Mouse (Mus musculus) ovary, postnatal 36 days (tissue): ENCODE results near the gene Dpf1.
A peak's percentile ranks its signal among the peaks of the same experiment; 100 is the strongest.

Experiments used
- DNase-seq: peaks from one replicate; pipeline ENCODE4 v3.0.0; 2022; ENCODE audit warnings: low spot score, mixed read lengths

The Dpf1 gene

GRCm38 (mm10) chr7:29288942-29289638 lies 14.7 kb upstream of the Dpf1 start, which contains the start of gene Ppp1r14a:
Gene Ppp1r14a (plus strand): TSS chr7:29289308.
- peak; percentile 79 for DNase-seq

DNA sequence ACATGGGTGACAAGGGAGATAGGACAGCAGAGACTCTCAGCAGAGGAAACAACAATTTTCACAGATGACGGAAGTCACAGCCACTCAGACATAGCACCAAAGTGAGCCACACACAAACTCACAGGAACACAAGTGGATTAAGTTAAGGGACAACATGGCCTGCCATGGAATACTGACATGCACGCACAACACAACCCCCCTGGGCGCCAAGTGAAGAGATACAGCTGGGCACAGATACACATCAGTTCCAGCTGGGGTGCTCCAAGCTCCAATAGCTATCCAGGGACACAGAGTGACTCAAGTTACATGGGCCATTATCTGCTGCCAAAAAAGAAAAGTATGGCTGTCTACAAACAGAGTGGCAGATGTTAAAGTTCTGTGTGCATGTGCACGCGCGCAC lies 13.9 kb upstream of the Dpf1 start:
- no peak for DNase-seq

DNA sequence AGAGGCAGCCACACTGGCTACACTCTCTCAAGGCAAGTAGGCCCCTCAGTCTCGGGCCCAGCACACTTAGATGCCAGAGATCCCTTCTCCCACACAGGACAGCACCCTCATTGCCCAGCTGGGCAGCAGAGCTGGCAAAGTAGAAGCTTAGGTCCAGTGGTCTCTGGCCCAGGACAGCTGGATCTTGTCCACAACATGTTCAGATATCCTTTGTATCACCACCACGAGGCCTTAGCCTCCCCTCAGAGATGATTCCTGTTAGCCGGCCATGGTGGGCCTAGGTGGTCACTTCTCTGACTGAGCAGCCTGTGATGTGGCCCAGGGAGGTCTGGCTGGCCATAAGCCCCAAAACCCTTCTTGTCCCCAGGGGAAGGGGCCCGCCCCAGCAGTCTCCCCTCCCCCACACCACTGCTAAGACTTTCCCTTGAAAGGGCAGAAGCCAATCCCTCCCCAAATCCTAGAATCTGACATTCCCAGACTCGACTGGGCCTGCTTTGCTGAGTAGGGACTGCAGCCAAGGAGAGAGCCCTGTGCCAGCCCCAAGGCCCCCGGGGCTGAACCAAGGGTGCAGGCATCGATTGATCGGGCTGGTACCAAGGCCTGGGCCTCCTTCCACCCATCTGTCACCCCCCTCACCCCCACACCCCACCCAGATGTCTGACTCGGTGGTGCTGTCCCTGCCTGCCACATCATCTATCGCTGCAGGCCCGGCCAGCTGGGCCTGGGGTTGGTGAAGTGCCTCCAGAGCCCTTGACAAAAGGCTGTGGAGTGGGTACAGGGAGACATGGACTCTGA lies 12.9 kb upstream of the Dpf1 start:
- peak; percentile 38 for DNase-seq

DNA sequence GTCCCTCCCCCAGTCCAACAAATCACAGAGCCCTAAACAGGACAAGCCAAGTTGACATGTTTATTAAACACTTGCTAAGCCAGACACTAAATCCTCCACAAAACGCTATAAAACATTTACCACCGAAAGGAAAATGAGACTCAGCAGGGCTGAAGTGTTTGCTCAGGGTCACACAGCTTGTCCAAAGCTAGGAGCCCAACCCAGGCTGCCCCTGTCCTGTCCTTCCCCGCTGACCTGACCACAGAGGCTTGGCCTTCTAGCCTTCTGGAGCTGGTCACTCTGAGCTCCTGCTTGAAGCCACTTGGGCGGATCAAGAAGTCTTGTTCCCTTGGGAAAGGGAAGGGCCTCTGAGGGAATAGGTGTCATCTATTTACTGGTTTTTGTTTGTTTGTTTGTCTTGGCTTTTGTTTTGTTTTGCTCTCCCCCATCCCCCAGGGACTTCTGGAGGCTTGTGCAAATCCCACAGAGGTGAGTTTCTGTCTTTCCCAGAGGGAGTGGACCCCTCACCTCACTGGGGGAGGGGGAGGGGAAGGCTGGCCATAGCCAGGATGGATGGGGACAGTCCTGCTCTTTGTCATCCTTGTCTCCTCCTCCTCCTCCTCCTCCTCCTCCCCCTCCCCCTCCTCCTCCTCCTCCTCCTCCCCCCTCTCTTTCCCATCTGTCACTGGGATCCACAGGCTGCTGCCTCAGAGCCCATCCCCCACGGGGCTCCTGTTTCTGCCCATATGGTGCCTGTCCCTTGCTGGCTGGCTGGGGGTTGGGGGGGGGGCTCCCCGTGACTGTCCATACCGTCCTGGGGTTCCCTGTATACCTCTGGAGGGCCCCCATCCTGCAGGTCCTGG lies 11.9 kb upstream of the Dpf1 start:
- DNase-seq, result no peak

DNA sequence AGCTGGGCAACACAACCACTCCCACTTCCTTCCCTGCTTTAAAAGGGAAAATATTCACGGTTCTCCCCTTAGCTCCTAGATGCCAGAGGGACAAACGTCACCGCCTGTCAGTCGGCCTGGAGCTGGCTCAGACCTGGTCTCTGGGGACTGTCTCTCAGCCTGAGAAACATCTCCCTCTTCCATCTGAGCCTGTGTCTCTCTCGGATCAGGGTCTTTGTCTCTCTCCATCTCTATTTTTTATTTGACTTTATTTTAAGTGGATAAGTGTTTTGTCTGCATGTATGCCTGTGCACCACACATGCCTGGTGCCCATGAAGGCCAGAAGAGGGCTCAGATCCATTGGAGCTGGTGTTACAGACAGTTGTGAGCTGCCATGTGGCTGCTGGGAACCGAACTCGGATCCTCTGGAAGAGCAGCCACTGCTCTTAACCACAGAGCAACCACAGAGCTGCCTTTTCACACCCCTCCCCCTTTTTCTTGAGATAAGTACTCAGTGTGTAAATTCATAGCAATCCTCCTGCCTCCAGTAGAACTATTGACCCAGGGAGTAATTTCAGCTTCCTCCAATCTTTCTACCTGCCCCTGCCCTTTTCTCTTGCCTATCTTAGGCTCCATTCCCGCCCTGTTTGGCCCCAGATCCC lies 11.2 kb upstream of the Dpf1 start:
- no peak for DNase-seq

GRCm38 (mm10) chr7:29293131-29294065 lies 10.4 kb upstream of the Dpf1 start:
- DNase-seq, result peak; percentile 53

GRCm38 (mm10) chr7:29294111-29294761 lies 9.5 kb upstream of the Dpf1 start:
- no peak for DNase-seq

GRCm38 (mm10) chr7:29295861-29296647 lies 7.7 kb upstream of the Dpf1 start:
- DNase-seq, result no peak

- DNase-seq, result no peak
Measured at GRCm38 (mm10) chr7:29296998-29297397, 6.8 kb upstream of the Dpf1 start.

- no peak for DNase-seq
Measured at GRCm38 (mm10) chr7:29301127-29301566, 2.6 kb upstream of the Dpf1 start.

DNA sequence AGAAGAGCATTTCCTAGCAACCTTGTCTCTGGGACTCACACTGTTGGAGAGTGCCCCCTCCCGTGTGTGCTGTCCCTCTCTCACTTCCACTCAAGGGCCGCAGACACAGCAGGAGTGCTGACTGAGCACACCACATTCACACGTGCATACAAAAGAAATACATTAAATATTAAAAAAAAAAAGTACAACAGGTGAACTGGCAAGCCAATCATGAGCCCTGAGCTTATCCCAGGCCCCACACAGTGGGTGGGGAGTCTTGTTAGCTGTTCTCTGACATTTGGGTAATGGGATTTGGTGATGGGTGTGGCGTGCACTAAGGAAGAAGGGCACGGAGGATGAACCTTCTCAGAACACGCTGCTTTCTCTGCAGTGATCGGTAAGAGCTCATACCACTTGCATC lies 1.1 kb upstream of the Dpf1 start:
- DNase-seq, result no peak

- DNase-seq, result no peak
Measured at GRCm38 (mm10) chr7:29304463-29305262, 912 bp downstream of the Dpf1 start.

GRCm38 (mm10) chr7:29305263-29305988 lies 1.7 kb downstream of the Dpf1 start:
- no peak for DNase-seq

- DNase-seq, result no peak
Measured at GRCm38 (mm10) chr7:29306108-29306507, 2.4 kb downstream of the Dpf1 start.

DNA sequence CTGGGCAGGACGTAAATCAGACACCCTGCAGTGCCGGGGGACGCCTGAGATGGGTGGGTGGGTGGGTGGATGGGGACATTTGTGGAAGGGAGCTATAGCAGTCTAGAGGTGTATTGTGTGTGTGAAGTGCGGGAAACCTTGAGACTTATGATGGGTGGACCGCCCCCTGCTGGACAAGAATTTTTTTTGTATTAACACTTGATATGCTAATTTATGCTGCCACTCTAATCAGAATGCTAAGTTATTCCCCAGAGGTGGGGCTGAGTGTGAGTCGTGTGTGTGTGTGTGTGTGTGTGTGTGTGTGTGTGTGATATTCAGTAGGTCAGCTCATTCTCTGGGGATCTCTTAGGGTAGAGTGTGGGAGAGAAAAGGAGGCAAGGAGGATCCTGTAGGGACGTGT lies 2.9 kb downstream of the Dpf1 start:
- no peak for DNase-seq

DNA sequence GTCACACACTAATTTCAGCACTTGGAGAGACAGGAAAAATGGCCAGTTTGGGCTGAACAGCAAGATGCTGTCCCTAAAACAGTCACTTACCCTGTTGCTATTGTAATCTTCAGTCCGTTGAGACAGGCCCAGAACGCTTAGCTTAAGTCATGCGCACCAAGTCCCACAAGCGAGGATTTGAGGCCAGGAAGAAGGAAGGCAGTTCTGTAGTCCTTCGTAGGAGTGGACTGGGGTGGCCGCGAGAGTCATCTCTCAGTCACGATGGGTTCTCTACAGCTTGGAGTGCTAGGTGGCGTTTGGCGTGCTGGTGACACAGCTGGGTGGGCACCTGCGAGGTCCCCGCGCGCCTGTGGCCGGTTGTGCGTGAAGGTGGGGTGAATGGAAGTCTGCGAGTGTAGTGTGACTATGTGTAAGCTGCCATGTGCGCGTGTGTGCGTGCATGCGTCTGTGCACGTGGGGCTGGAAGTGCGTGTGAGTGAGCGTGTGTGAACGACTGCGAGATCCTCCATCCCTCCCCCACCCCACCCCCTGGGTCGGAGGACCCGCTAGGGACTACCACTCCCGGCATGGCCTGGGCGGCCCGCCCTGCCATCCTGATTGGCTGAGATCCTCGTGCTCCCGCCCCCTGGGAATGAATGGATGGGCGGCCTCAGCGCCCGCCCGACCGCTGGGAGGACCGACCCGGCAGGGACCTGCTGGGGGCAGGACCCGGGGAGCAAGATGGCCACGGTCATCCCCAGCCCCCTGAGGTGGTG lies 3.8 kb downstream of the Dpf1 start:
- peak; percentile 93 for DNase-seq

- peak; percentile 71 for DNase-seq
Measured at GRCm38 (mm10) chr7:29309221-29309721, 5.5 kb downstream of the Dpf1 start.
